Mouse (Mus musculus): Measurements from ENCODE around the gene Prune2. TPM values are rescaled to one million over a fixed set of nuclear protein-coding genes. Genes with fewer than 3 reads are reported as not detected.

Gene Prune2
- polyA plus RNA-seq, 1 experiment from 2014 or later: 7.2 TPM

- 82% methylated on average over 7 of the region's 7 CpGs for WGBS
- Histone ChIP-seq H3K4me1 (no peaks in the 10 kb centered on the region), H3K9ac (no peak overlapping the region), H3K36me3 (no peaks in the 10 kb centered on the region), H3K27ac (replicated peaks) (no peak overlapping the region), H3K4me2 (no peak overlapping the region), H3K4me3 (no peak overlapping the region), H3K27me3 (replicated peaks) (no peaks in the 10 kb centered on the region), H3K9me3 (no peaks in the 10 kb centered on the region)
- no peak for ATAC-seq (ENCODE audit: extremely low read depth, insufficient number of reproducible peaks, low FRiP score, low TSS enrichment)
Measured at GRCm38 (mm10) chr19:17069067-17069466, 113.1 kb downstream of the Prune2 start.

- 84% methylated on average over 5 of the region's 5 CpGs for WGBS
- Histone ChIP-seq H3K4me1 (no peaks in the 10 kb centered on the region), H3K27ac (replicated peaks) (no peak overlapping the region), H3K9ac (no peak overlapping the region), H3K4me3 (no peak overlapping the region), H3K36me3 (no peaks in the 10 kb centered on the region), H3K27me3 (replicated peaks) (no peaks in the 10 kb centered on the region), H3K9me3 (no peaks in the 10 kb centered on the region), H3K4me2 (no peak overlapping the region)
- no peak for ATAC-seq (ENCODE audit: extremely low read depth, insufficient number of reproducible peaks, low FRiP score, low TSS enrichment)
Measured at GRCm38 (mm10) chr19:17071205-17071604, 115.3 kb downstream of the Prune2 start.

GRCm38 (mm10) chr19:17072245-17072644 lies 116.3 kb downstream of the Prune2 start:
- no peak overlapping the region for H3K4me2 ChIP-seq
- no peak overlapping the region for H3K27ac ChIP-seq (replicated peaks)
- no peaks in the 10 kb centered on the region for H3K4me1 ChIP-seq
- 90% methylated on average over 1 of the region's 1 CpGs for WGBS
- H3K36me3 ChIP-seq: no peaks in the 10 kb centered on the region
- H3K27me3 ChIP-seq (replicated peaks): no peaks in the 10 kb centered on the region
- no peak overlapping the region for H3K9ac ChIP-seq
- no peak overlapping the region for H3K4me3 ChIP-seq
- H3K9me3 ChIP-seq: no peaks in the 10 kb centered on the region
- ATAC-seq (ENCODE audit: extremely low read depth, insufficient number of reproducible peaks, low FRiP score, low TSS enrichment): no peak

- no peaks in the 10 kb centered on the region for H3K9me3 ChIP-seq
- no peak overlapping the region for H3K4me3 ChIP-seq
- no peaks in the 10 kb centered on the region for H3K36me3 ChIP-seq
- no peak overlapping the region for H3K9ac ChIP-seq
- 54% methylated on average over 8 of the region's 8 CpGs for WGBS
- H3K27me3 ChIP-seq (replicated peaks): no peaks in the 10 kb centered on the region
- ATAC-seq (ENCODE audit: extremely low read depth, insufficient number of reproducible peaks, low FRiP score, low TSS enrichment): no peak
- no peak overlapping the region for H3K4me2 ChIP-seq
- no peaks in the 10 kb centered on the region for H3K4me1 ChIP-seq
- H3K27ac ChIP-seq (replicated peaks): no peak overlapping the region
Measured at GRCm38 (mm10) chr19:17078643-17079316, 122.9 kb downstream of the Prune2 start.

- H3K4me3 ChIP-seq: no peak overlapping the region
- ATAC-seq (ENCODE audit: extremely low read depth, insufficient number of reproducible peaks, low FRiP score, low TSS enrichment): no peak
- H3K4me1 ChIP-seq: no peaks in the 10 kb centered on the region
- H3K27ac ChIP-seq (replicated peaks): no peak overlapping the region
- H3K9me3 ChIP-seq: no peaks in the 10 kb centered on the region
- no peaks in the 10 kb centered on the region for H3K36me3 ChIP-seq
- whole genome bisulfite sequencing: 78% methylated on average over 10 of the region's 10 CpGs
- no peak overlapping the region for H3K9ac ChIP-seq
- H3K4me2 ChIP-seq: no peak overlapping the region
- no peaks in the 10 kb centered on the region for H3K27me3 ChIP-seq (replicated peaks)
Measured at GRCm38 (mm10) chr19:17081382-17081781, 125.5 kb downstream of the Prune2 start.

DNA sequence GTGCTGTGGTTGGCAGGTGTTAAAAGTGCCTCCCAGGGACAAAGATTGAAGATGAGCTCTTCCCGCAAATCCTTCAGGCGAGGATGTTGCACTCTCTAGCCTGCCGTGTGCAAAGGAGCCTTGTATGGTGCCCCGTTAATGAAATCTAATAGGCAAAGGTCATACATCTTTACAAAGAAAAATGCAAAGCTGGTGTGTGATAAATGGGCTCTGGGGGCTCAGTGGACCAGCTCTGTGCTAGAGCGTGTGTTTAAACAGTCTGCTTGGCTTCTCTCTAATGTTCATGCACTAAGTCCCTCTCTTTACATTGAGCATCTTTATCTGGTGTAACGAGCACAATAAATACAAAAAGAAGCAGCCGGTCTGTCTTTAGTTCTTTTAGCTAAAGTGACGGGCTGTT lies 138.1 kb downstream of the Prune2 start:
- Histone ChIP-seq H3K9ac (no peak overlapping the region), H3K27me3 (replicated peaks) (no peaks in the 10 kb centered on the region), H3K27ac (replicated peaks) (no peak overlapping the region), H3K4me1 (no peaks in the 10 kb centered on the region), H3K9me3 (no peaks in the 10 kb centered on the region), H3K36me3 (no peaks in the 10 kb centered on the region), H3K4me3 (no peak overlapping the region), H3K4me2 (no peak overlapping the region)
- ATAC-seq (ENCODE audit: extremely low read depth, insufficient number of reproducible peaks, low FRiP score, low TSS enrichment): no peak
- WGBS: 52% methylated on average over 8 of the region's 8 CpGs

- Histone ChIP-seq H3K9me3 (no peaks in the 10 kb centered on the region), H3K4me1 (no peaks in the 10 kb centered on the region), H3K27me3 (replicated peaks) (no peaks in the 10 kb centered on the region), H3K9ac (no peak overlapping the region), H3K4me2 (no peak overlapping the region), H3K27ac (replicated peaks) (no peak overlapping the region), H3K4me3 (no peak overlapping the region), H3K36me3 (no peaks in the 10 kb centered on the region)
- no peak for ATAC-seq (ENCODE audit: extremely low read depth, insufficient number of reproducible peaks, low FRiP score, low TSS enrichment)
- WGBS: 87% methylated on average over 2 of the region's 2 CpGs
Measured at GRCm38 (mm10) chr19:17096338-17096737, 140.4 kb downstream of the Prune2 start.

DNA sequence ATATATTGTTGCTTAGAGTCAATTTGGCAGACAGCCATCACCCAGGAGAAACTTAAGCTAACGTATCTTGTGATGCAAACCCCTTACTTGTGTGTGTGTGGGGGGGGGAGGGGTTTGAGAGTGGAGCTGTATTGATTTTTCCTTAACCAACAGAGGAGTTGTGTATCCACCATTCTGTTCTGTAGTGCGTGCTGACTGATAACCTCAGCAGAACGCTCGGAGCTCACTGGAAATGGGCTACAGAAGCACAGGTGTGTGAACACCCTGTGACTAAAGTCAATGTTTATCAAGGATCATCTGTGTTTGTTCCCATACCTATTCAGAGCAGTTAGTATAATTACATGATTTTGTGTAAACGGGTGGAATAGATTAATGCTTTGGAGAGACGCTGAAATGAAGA lies 141.3 kb downstream of the Prune2 start:
- H3K27me3 ChIP-seq (replicated peaks): no peaks in the 10 kb centered on the region
- ATAC-seq (ENCODE audit: extremely low read depth, insufficient number of reproducible peaks, low FRiP score, low TSS enrichment): no peak
- no peak overlapping the region for H3K4me2 ChIP-seq
- H3K9ac ChIP-seq: no peak overlapping the region
- H3K4me1 ChIP-seq: no peaks in the 10 kb centered on the region
- no peaks in the 10 kb centered on the region for H3K36me3 ChIP-seq
- no peaks in the 10 kb centered on the region for H3K9me3 ChIP-seq
- WGBS: 65% methylated on average over 6 of the region's 6 CpGs
- no peak overlapping the region for H3K4me3 ChIP-seq
- no peak overlapping the region for H3K27ac ChIP-seq (replicated peaks)

DNA sequence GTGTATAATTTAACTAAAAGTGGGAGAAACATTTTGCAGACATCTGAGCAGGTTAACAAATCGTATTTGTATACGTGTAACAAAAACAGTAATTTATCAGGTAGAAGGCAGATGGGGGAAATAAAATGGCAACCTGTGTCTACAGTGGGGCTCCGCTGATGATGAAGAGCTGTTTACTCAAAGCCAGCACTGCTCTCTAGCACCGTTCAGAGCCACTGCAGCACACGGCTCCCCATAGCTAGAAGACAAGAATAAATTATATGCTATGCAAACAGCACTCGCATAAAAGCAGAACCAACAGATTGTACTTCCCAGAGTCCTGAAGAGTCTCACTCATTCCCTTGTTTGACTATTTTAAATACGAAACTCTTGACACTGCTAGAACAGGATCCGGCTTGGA lies 152.9 kb downstream of the Prune2 start:
- no peaks in the 10 kb centered on the region for H3K9me3 ChIP-seq
- WGBS: 76% methylated on average over 8 of the region's 8 CpGs
- H3K9ac ChIP-seq: no peak overlapping the region
- no peak overlapping the region for H3K4me2 ChIP-seq
- ATAC-seq (ENCODE audit: extremely low read depth, insufficient number of reproducible peaks, low FRiP score, low TSS enrichment): no peak
- no peaks in the 10 kb centered on the region for H3K27me3 ChIP-seq (replicated peaks)
- H3K36me3 ChIP-seq: no peaks in the 10 kb centered on the region
- H3K27ac ChIP-seq (replicated peaks): no peak overlapping the region
- H3K4me1 ChIP-seq: peaks cover 8% of the 10 kb centered on the region
- H3K4me3 ChIP-seq: no peak overlapping the region

- no peaks in the 10 kb centered on the region for H3K9me3 ChIP-seq
- no peak overlapping the region for H3K27ac ChIP-seq (replicated peaks)
- H3K27me3 ChIP-seq (replicated peaks): no peaks in the 10 kb centered on the region; the same call in 1 of the 2 replicates
- 65% methylated on average over 12 of the region's 12 CpGs for WGBS
- no peaks in the 10 kb centered on the region for H3K4me1 ChIP-seq
- no peak overlapping the region for H3K4me2 ChIP-seq
- no peaks in the 10 kb centered on the region for H3K36me3 ChIP-seq
- no peak for ATAC-seq (ENCODE audit: extremely low read depth, insufficient number of reproducible peaks, low FRiP score, low TSS enrichment)
- H3K9ac ChIP-seq: no peak overlapping the region
- no peak overlapping the region for H3K4me3 ChIP-seq
Measured at GRCm38 (mm10) chr19:17124034-17124735, 168.3 kb downstream of the Prune2 start.

- 69% methylated on average over 7 of the region's 7 CpGs for WGBS
- Histone ChIP-seq H3K27me3 (replicated peaks) (no peaks in the 10 kb centered on the region; the same call in 1 of the 2 replicates), H3K9me3 (no peaks in the 10 kb centered on the region), H3K36me3 (no peaks in the 10 kb centered on the region), H3K4me2 (no peak overlapping the region), H3K4me3 (no peak overlapping the region), H3K4me1 (no peaks in the 10 kb centered on the region), H3K27ac (replicated peaks) (no peak overlapping the region), H3K9ac (no peak overlapping the region)
- no peak for ATAC-seq (ENCODE audit: extremely low read depth, insufficient number of reproducible peaks, low FRiP score, low TSS enrichment)
Measured at GRCm38 (mm10) chr19:17125380-17125779, 169.5 kb downstream of the Prune2 start.

GRCm38 (mm10) chr19:17130544-17130943 lies 174.6 kb downstream of the Prune2 start:
- Histone ChIP-seq H3K27me3 (replicated peaks) (no peaks in the 10 kb centered on the region), H3K9me3 (no peaks in the 10 kb centered on the region), H3K4me1 (no peaks in the 10 kb centered on the region), H3K36me3 (no peaks in the 10 kb centered on the region), H3K4me2 (no peak overlapping the region), H3K4me3 (no peak overlapping the region), H3K27ac (replicated peaks) (no peak overlapping the region), H3K9ac (no peak overlapping the region)
- no peak for ATAC-seq (ENCODE audit: extremely low read depth, insufficient number of reproducible peaks, low FRiP score, low TSS enrichment)
- WGBS: 80% methylated on average over 3 of the region's 3 CpGs

All from heart, embryonic 13.5 days (tissue).